Mouse (Mus musculus) frontal cortex, postnatal 14 days (tissue): ENCODE measurements at regions not wholly inside any gene's neighbourhood (a gene's known extent, or its start where the extent isn't known, plus 50 kb on each side); places are given as distances from the start of the nearest gene placed in this dataset.

ENCODE experiments used
- DNase-seq, 2 experiments: peaks; one replicate each; pipeline ENCODE4 v3.0.0; 2022; ENCODE audit warnings: low spot score in 2 of 2

DNA sequence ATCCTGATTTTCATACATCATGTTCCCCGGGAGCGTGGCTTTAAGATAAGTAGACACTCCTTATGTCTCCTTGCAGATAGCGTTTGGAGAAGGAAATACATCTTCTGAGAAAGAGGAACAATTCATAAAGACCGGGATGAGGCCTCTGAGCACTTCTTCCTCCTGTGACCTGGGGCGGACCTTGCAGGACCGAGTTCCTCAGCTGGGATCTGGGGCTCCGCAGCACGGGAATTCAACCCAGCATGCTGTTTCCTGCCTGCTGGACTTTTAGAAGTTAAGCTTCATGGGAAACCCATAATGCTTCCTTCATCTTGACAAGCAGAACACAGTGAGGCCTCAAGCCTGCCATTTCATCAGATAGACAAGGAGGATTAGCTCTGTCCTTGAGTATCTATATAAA, 491.4 kb downstream of the Fam19a5 start:
- DNase-seq, result no peak

DNA sequence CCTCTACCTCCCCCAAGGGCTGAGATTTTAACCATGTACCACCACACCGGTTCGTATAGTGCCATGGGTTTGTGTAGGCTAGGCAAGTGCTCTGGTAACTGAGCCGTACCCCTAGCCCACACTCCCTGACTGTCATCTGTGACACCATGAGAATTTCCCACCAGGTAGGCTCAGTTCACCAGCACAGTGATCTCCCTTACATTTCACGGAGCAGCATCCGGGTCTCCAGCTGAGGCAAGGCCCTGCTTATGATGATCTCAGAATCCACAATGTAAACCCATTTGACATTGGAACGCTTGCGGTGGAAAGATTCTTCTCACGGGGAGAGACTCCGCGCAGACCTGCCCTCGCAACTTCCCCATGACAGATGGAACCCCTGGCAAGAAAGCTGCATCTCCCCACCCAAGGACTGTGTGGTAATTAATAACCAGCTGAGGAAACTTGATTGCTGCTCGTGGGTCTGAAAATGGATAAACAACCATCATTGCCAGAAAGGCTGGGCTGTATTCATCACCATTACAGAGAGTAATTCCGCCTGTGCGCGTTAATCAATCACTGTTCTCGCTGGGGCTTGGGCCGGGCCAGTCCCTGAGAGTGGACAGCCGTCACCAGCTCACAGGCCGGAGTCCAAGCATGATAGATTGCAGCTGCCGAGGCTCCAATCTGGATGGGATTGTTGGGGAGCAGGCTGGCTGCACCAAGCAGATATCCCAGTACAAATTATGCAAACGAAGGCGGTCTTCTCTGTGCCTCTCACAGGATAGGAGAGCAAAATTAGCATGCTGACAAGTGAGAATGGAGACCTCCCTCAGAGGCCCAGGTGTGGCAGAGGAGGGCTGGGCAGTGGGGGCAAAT, 492.3 kb downstream of the Fam19a5 start:
- no peak for DNase-seq

DNA sequence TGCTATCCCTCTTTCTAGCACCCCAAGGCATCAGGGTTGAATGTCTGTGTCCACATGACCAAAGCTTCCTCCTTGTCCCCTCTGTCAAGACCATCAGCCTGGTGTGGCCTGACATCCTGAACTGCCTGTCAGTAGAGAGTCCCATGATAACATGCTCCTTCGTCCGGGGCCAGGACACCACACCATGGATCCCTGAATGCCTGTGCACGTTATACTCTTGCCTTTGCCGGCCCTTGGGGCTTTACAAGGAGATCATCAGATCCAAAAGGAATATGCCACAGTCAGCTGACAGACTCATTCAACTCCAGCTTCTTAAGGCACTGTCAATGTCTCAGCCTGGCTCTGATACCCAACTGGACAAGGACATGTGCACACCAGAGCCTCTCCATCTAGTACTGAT, 493.5 kb downstream of the Fam19a5 start:
- DNase-seq, result no peak

DNA sequence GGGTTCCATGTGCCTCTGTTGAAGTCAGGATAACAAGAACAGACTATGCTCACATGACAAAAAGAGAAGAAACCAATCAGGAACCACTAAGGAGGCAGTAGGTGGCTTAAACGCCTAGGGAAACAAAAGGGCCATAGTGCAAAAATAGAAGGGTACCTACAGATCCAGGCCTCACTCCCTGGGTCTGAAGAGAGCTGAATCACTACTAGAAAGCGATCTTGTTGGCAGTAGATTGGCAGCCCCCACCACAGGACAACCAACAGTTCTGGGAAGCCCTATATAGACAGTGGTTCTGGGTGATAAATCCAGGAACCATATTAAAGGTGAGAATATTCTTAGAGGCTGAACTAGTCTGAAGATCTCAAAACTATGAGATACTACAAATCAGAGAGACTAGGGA, 498.7 kb downstream of the Fam19a5 start:
- DNase-seq, result no peak

DNA sequence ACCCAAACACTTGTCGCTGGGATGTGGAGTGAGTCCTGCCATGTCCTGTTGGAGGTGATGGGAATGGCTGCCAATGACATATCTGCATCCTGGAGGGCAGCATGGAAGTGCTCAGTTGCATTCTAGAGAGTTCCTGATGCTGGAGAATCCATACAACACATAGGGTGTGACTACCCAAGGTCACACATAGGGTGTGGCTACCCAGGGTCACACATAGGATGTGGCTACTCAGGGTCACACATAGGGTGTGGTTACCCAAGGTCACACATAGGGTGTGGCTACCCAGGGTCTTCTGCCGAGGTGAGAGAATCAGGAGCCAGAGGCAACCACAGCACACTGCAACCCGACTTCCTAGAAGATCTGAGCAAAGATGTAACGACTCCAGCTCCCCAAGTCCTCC, 514.0 kb downstream of the Fam19a5 start:
- no peak for DNase-seq

DNA sequence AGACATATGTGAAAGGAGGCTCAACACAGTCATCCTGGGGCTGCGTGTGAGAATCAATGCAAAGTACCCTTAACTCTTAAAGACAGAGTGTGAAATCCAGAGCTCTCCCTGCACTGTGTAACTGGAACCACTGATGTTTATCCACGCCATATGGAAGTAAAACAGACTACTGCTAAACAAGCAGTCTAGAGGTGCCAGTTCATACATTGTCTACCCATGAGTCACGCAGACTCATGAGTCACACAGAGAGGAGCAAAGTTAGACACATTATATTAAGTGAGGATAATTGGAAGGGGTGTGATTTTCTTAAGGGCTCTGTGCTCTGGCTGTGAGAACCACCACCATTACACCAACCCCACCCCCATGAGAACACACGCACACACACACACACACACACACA, 516.8 kb downstream of the Fam19a5 start:
- DNase-seq, result no peak

DNA sequence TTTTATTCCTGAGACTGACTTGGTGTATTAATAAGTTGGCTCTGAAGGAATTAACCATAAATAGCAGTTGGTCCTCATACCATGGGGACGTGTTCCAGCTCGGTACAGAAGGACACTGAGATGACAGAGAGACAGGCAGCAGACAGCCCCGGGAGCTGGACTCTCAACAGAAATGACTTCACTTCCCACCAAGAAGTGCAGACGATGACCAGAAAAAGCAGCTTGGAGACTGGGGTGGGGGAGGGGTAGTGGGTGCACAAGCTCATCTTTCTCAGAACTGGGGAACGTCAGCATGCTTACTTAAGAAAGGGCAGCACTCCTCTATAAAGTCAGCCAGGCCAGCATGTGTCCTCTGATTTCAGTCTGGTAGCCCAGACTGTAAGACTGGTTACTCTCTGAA, 518.9 kb downstream of the Fam19a5 start:
- no peak for DNase-seq

DNA sequence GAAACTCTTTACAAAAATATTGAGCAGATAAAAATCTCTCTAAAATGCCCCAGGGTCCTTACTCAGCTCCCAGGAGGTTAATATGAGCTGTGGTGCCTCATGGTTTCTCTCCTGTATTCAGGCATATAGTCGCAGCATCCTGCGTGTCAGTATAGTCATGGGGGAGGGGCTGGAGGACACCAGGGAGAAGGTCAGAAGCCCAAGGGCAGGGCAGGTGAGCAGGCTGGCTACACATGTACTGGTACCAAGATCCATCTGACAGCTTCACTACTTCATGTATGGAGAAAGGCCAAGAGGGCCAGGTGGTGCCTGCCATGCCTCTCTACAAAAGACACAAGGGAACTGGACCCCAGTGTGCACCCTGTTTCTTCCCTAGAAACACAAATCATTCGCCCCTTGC, 524.4 kb downstream of the Fam19a5 start:
- DNase-seq, result no peak

DNA sequence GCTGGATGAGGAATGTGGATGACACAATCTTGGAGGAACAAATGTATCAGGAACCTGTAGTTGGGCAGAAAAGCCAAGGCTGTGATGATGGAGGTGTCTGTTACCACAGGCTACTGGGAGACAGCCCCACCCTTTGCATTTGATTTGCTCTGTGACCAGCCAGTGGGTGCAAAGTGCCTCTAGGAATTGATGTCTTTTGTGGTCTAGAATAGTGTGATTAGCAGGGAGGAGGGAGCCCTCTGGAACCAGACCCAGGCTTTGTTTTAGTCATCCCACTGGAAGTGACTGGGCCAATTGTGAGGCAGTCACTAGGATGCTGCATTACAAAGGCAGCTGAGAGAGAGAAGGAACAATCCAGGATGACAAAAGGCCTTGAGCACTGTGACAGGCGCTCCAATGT, 527.4 kb upstream of the Zdhhc25 start:
- no peak for DNase-seq

DNA sequence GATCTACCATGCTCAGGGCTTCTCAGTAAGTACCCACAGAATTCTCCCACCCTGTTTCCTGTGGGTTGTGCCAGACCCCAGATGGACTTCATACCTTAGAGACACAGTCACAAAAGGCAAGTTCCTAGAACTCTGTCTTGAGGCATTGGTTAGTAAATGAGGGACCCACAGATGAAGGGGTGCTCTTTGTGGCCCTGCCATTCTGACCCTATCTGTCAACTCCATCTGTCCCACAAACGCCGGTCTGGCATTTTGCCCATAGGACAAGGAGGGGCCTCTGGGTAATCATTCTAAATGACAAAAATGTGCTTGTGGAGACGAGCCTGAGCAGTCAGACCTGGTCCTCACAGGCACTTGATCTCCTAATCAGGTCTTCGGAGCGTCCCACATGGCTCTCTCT, 516.2 kb upstream of the Zdhhc25 start:
- no peak for DNase-seq

DNA sequence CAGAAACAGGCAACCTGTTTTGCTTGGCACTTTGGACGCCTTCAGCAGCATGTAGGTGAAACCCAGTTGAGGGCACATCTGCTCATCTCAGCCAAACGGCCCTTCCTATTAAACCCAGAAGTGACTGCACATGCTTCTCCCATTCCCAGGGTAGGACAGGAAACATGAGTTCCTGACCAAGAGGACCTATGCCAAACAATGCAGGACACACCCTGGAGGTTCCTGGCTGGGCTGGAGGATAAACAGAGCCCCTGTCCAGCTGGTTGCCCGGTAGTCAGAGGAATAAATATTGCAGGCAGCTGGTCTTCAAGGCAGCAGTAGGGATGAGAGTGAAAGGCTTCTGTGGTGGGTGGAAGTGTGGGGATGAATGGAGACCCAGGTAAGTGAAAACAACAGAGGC, 514.5 kb upstream of the Zdhhc25 start:
- no peak for DNase-seq

DNA sequence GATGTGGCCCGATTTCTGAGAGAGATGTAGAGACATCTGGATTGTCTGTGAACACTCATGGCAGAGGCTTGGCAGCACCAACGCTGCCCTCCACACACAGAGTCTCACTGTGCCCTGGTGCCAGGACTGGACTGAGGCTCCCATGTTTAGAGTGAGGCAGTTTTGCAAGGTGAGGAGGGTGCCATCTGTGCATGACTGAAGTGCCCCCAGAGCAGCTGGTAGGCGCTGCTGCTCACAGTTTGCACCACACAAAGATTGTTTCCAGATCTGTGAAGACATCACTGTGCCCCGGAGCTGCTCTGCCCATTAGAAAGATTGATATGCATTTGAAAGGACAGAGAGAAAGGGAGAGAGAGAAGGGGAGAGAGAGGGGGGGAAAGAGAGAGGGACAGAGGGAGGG, 510.6 kb upstream of the Zdhhc25 start:
- DNase-seq, result no peak

DNA sequence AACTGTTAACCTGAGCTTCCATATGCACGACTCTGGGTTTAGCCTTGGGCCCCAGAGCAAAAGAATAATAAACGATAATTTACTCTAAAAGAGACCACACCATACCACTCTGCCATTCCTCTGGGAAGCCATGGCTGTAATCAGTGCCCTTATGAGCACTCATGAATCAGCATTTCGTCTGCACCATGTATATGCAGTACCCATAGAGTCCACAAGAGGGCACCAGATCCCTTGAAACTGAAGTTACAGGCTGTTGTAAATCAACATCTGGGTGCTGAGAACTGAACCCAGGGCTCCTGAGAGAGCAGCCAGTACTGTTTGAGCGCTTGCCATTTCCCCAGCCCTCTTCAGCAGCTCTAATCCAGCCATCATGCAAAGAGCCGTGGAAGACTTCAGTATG, 508.7 kb upstream of the Zdhhc25 start:
- no peak for DNase-seq

DNA sequence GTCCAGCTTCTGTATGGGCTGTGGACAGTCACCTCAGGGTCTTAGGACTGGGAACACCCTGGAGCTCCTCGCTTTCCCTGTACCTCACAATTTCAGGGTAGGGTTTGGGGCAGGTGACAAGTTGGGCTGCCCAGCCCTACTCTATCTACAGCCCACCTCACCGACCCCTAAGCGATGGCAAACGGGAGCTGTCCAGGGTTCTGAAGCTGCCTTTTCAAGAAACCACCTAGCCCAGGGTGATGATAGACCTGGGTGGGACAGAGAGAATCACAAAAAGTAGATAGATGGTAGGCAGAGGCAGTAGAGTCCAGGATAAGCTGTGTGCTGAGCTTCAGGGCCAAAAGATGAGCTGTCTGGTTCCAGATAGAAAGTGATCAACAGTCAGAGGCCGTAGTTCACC, 479.7 kb upstream of the Zdhhc25 start:
- no peak for DNase-seq

DNA sequence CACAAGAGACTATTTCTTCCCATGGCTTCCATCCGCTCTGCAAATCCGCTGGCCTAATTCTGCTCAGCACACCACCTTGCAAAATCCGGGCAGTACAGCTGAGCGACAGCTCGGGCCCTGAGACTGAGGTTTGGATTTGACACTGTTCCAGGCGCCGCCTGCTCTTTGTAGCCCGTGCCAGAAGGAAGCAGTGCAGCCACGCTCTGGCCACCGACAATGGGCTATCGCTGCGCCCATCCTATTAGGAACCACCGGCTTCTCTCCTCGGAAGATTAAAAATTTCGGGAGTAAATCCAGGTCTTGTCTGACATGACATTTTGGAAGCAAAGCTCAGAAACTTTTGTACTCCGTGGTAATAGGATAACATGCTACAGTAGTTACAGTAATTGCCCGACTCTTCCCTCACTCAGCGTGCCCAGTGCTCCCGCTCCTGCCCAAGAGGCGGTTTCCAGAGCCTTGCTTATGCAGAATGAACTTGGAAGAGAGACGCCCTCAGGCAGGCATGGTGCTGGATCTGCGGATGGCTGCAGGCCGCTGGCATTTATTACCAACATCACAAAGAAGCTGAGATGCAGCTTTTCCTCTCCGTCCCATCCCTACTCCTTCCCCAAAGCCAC, 476.1 kb upstream of the Zdhhc25 start:
- peak; percentile 15 to 25 for DNase-seq

DNA sequence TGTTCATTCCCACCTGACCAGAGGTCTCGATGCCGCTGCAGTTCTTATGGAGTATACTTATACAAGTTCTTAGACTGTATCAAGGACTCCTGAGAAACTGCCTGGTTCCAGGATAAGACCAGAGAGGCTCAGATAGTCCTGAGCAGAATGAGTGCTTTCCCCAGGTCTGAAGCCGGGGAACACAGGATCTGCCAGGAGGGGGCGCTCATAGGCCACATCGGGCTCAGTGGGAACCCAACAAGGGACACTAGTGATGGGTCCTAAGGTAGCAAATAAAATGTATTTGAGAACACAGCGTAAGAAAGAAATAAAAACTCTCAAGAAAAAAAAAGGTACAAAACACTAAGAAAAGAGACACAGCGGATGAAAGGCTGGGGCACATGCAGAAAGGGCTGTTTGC, 454.0 kb upstream of the Zdhhc25 start:
- peak; percentile 31 to 79 for DNase-seq

DNA sequence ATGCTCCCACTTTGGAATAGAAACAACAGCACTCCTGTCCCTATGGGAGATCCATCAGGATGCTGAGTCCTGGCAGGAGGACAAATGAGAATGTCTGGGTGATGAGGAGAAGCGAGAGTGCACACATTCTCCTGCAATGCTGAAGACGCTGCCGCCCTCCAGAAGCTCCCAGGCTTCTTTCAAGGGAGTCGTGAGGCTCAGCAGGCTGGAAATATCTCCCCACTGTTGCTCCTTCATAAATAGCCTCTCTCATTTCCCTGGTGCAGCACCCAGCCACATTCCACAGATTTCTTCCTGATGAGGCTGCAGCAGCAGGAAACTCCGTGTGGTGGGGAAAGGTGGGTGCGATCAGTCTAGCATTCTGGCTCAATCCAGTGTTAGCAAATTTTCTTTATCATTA, 448.9 kb upstream of the Zdhhc25 start:
- no peak for DNase-seq

DNA sequence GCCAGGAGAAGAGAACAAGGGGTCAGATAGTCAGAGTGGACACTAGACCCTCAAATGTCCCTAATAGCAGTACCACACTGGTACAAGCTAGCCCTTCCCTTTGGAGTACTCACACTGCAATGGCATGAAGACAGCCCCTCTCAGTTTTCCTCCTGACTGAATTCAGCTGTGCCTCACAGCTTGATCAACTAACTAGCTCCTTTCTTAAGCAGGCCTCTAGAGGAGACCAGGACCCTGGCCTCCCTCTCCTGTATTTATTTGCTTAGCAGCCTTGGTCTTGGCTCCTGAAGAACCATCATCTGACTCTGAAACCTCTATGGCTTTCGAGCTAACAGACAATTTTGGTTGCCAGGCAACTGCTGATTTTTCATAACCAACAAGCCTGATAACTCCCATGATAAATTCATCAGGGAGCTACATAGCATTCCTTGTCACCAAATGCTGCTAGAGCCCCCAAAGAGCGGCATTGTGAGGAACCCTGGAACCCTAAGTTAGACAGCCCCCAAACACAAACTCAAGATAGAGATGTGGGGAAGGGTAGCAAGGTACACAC, 440.4 kb upstream of the Zdhhc25 start:
- DNase-seq, result no peak

DNA sequence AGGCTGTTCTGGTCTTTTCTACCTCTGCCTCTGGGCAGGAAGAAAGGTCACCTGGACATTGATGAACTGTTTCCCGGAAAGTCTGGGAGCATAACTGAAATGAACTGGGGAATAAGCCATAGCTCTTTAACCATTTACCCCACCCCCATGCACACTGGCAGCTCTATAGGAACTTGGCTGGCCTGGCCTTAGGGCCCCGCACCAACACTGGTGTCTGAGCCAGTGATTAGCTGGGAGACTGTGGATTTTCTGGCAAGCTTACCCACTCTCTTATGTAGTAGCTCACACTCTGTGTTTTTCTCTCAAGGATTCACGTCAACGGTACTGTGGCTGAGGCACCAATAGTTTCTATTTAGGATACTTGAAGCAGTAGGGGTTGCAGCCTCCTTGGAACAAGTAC, 439.8 kb upstream of the Zdhhc25 start:
- DNase-seq, result no peak

DNA sequence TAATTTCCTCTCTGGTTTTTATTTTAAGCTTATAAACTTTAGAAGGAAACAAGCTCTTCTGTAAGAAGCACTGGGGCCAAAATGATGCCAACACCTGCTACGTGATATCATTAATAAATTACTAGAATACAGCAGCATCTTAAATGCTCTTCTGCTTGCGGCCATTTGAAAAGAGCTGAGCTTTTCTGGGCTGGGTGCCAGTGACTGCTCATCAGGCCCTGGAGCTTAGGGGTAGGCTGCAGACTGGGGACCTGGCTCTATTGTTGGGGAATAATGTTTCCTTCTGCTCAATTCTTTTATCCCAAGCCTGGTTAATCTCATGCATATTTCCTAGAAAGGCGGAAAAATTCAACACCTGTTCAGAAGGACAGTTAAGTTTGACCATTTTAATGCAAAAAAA, 436.7 kb upstream of the Zdhhc25 start:
- DNase-seq, result no peak

DNA sequence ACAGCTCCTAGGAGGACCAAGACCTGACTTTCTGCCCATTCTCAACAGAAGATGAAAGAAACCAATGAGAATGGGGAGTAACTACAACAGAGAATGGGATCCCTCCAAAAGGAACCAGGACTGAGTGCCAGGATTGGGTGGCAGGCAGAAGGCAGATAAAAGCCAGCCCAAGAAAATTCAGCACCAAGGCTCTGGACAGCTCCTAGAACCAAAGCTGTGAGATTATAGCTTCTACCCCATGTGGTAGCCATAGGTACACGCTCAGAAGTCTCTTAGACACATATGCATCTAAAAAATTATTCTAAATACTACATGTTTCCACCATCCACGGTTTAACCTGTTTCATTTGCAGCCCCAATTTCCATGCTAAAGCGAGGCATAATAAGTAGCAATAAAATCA, 425.8 kb upstream of the Zdhhc25 start:
- no peak for DNase-seq

DNA sequence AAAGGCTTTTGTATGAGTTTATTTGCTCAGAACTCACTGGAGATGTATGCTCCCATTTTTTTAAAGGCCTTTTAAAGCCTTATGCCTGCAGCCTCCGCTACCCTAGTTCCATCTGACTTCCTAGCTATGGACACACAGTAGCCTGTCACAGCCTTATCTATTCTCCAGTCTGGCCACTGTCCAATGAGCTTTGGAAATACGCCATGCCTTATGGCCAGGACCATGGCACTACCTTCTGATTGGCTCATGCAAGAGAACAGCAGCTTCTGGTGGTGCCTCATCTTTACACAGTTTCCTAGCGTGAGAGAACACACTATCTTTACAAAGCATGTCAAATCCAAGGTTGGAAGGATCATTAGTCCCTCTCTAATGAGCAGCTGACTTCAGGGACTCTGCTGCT, 424.1 kb upstream of the Zdhhc25 start:
- no peak for DNase-seq

DNA sequence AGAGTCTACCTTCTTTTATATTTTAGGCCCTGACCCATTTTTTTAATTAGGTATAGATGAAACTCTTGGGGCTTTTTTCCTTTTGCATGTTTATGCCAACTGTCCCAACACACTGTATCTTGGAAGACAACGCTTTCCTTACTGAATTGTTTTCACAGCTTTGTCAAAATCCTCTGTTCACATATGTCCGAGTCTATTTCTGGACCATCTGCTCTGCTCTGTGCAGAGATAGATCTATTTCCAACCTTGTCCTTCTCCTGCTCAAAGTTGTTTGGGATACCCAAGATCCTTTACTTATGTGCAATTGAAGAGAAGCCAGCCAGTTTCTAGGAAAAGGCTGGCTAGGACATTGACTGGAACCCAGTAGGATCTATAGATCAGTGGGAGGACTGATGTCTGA, 403.6 kb upstream of the Zdhhc25 start:
- DNase-seq, result no peak
